Mouse (Mus musculus): ENCODE data around the gene Padi3. TPM values are rescaled to one million over a fixed set of nuclear protein-coding genes. Genes with fewer than 3 reads are reported as not detected.

The Padi3 gene
- polyA plus RNA-seq, 1 experiment from 2014 or later: 0.60 TPM

GRCm38 (mm10) chr4:140814241-140815225, 4.1 kb upstream of the Padi3 start:
- peaks cover 60% of the 10 kb centered on the region for H3K4me1 ChIP-seq
- no peaks in the 10 kb centered on the region for H3K36me3 ChIP-seq (replicated peaks)
- WGBS: 25% methylated on average over 36 of the region's 36 CpGs
- H3K9me3 ChIP-seq: 0 out of 2 replicates have a peak, but pooled peaks cover 4% of the 10 kb centered on the region
- peak overlapping the region; percentile 70 for H3K27ac ChIP-seq (replicated peaks)
- peaks cover 24% of the 10 kb centered on the region for H3K27me3 ChIP-seq (replicated peaks; ENCODE audit: low read depth, poor library complexity, severe bottlenecking)
- H3K4me3 ChIP-seq: peak overlapping the region; percentile 54
- DNase-seq (ENCODE audit: low spot score): peak; percentile 70

GRCm38 (mm10) chr4:140813358-140814185, 3.1 kb upstream of the Padi3 start:
- Histone ChIP-seq H3K36me3 (replicated peaks) (no peaks in the 10 kb centered on the region), H3K27me3 (replicated peaks; ENCODE audit: low read depth, poor library complexity, severe bottlenecking) (peaks cover 29% of the 10 kb centered on the region), H3K4me3 (peak overlapping the region; percentile 54), H3K27ac (replicated peaks) (peak overlapping the region; percentile 70), H3K9me3 (0 out of 2 replicates have a peak, but pooled peaks cover 4% of the 10 kb centered on the region), H3K4me1 (peaks cover 60% of the 10 kb centered on the region)
- DNase-seq (ENCODE audit: low spot score): peak; percentile 54
- WGBS: 9% methylated on average over 13 of the region's 13 CpGs

GRCm38 (mm10) chr4:140812609-140813008, 2.2 kb upstream of the Padi3 start:
- Histone ChIP-seq H3K4me3 (no peak overlapping the region), H3K36me3 (replicated peaks) (no peaks in the 10 kb centered on the region), H3K4me1 (peaks cover 60% of the 10 kb centered on the region), H3K27me3 (replicated peaks; ENCODE audit: low read depth, poor library complexity, severe bottlenecking) (peaks cover 31% of the 10 kb centered on the region), H3K27ac (replicated peaks) (0 out of 2 replicates have a peak overlapping the region, but pooled peaks have one; percentile 70), H3K9me3 (0 out of 2 replicates have a peak, but pooled peaks cover 2% of the 10 kb centered on the region)
- no peak for DNase-seq (ENCODE audit: low spot score)
- WGBS: 35% methylated on average over 14 of the region's 14 CpGs

GRCm38 (mm10) chr4:140812191-140812590, 1.7 kb upstream of the Padi3 start:
- no peaks in the 10 kb centered on the region for H3K36me3 ChIP-seq (replicated peaks)
- DNase-seq (ENCODE audit: low spot score): no peak
- peaks cover 31% of the 10 kb centered on the region for H3K27me3 ChIP-seq (replicated peaks; ENCODE audit: low read depth, poor library complexity, severe bottlenecking)
- no peaks in the 10 kb centered on the region for H3K9me3 ChIP-seq
- H3K4me3 ChIP-seq: no peak overlapping the region
- 71% methylated on average over 8 of the region's 8 CpGs for WGBS
- H3K4me1 ChIP-seq: peaks cover 60% of the 10 kb centered on the region
- 0 out of 2 replicates have a peak overlapping the region, but pooled peaks have one; percentile 14 for H3K27ac ChIP-seq (replicated peaks)

GRCm38 (mm10) chr4:140809118-140809517, 1.3 kb downstream of the Padi3 start:
- peaks cover 24% of the 10 kb centered on the region for H3K27me3 ChIP-seq (replicated peaks; ENCODE audit: low read depth, poor library complexity, severe bottlenecking)
- no peak for DNase-seq (ENCODE audit: low spot score)
- H3K27ac ChIP-seq (replicated peaks): no peak overlapping the region
- H3K4me1 ChIP-seq: peaks cover 36% of the 10 kb centered on the region
- H3K9me3 ChIP-seq: no peaks in the 10 kb centered on the region
- WGBS: 80% methylated on average over 8 of the region's 8 CpGs
- no peaks in the 10 kb centered on the region for H3K36me3 ChIP-seq (replicated peaks)
- no peak overlapping the region for H3K4me3 ChIP-seq

- Histone ChIP-seq H3K4me3 (no peak overlapping the region), H3K27ac (replicated peaks) (no peak overlapping the region), H3K9me3 (no peaks in the 10 kb centered on the region), H3K36me3 (replicated peaks) (no peaks in the 10 kb centered on the region), H3K27me3 (replicated peaks; ENCODE audit: low read depth, poor library complexity, severe bottlenecking) (peaks cover 10% of the 10 kb centered on the region; the same call in 1 of the 2 replicates), H3K4me1 (no peaks in the 10 kb centered on the region)
- DNase-seq (ENCODE audit: low spot score): no peak
- WGBS: 89% methylated on average over 9 of the region's 9 CpGs
Measured at GRCm38 (mm10) chr4:140804601-140805000, 5.8 kb downstream of the Padi3 start.

- WGBS: 69% methylated on average over 3 of the region's 3 CpGs
Measured at GRCm38 (mm10) chr4:140801364-140801763, 9.1 kb downstream of the Padi3 start.

GRCm38 (mm10) chr4:140796786-140797185, 13.7 kb downstream of the Padi3 start:
- 80% methylated on average over 3 of the region's 3 CpGs for WGBS
- Histone ChIP-seq H3K27me3 (replicated peaks; ENCODE audit: low read depth, poor library complexity, severe bottlenecking) (no peaks in the 10 kb centered on the region), H3K4me3 (no peak overlapping the region)

More at GRCm38 (mm10) chr4:140801364-140801763, 9.1 kb downstream of the Padi3 start:
- Histone ChIP-seq H3K36me3 (replicated peaks) (no peaks in the 10 kb centered on the region), H3K9me3 (no peaks in the 10 kb centered on the region), H3K27me3 (replicated peaks; ENCODE audit: low read depth, poor library complexity, severe bottlenecking) (0 out of 2 replicates have a peak, but pooled peaks cover 3% of the 10 kb centered on the region), H3K27ac (replicated peaks) (no peak overlapping the region), H3K4me3 (no peak overlapping the region), H3K4me1 (no peaks in the 10 kb centered on the region)
- no peak for DNase-seq (ENCODE audit: low spot score)

GRCm38 (mm10) chr4:140794678-140795077, 15.8 kb downstream of the Padi3 start:
- Histone ChIP-seq H3K9me3 (no peaks in the 10 kb centered on the region), H3K4me1 (peaks cover 8% of the 10 kb centered on the region; the same call in 1 of the 2 replicates), H3K4me3 (no peak overlapping the region), H3K36me3 (replicated peaks) (no peaks in the 10 kb centered on the region), H3K27me3 (replicated peaks; ENCODE audit: low read depth, poor library complexity, severe bottlenecking) (no peaks in the 10 kb centered on the region), H3K27ac (replicated peaks) (no peak overlapping the region)
- 87% methylated on average over 9 of the region's 9 CpGs for WGBS
- no peak for DNase-seq (ENCODE audit: low spot score)

More at GRCm38 (mm10) chr4:140796786-140797185, 13.7 kb downstream of the Padi3 start:
- no peaks in the 10 kb centered on the region for H3K9me3 ChIP-seq
- H3K4me1 ChIP-seq: no peaks in the 10 kb centered on the region
- no peak overlapping the region for H3K27ac ChIP-seq (replicated peaks)
- DNase-seq (ENCODE audit: low spot score): no peak
- no peaks in the 10 kb centered on the region for H3K36me3 ChIP-seq (replicated peaks)

GRCm38 (mm10) chr4:140793795-140794194, 16.7 kb downstream of the Padi3 start:
- Histone ChIP-seq H3K36me3 (replicated peaks) (no peaks in the 10 kb centered on the region), H3K9me3 (no peaks in the 10 kb centered on the region), H3K4me1 (peaks cover 14% of the 10 kb centered on the region; the same call in 1 of the 2 replicates), H3K27me3 (replicated peaks; ENCODE audit: low read depth, poor library complexity, severe bottlenecking) (no peaks in the 10 kb centered on the region), H3K27ac (replicated peaks) (no peak overlapping the region), H3K4me3 (no peak overlapping the region)
- WGBS: 49% methylated on average over 9 of the region's 9 CpGs
- DNase-seq (ENCODE audit: low spot score): no peak

GRCm38 (mm10) chr4:140792584-140792983, 17.9 kb downstream of the Padi3 start:
- no peak for DNase-seq (ENCODE audit: low spot score)
- Histone ChIP-seq H3K4me3 (no peak overlapping the region), H3K36me3 (replicated peaks) (no peaks in the 10 kb centered on the region), H3K27ac (replicated peaks) (no peak overlapping the region), H3K9me3 (no peaks in the 10 kb centered on the region), H3K27me3 (replicated peaks; ENCODE audit: low read depth, poor library complexity, severe bottlenecking) (no peaks in the 10 kb centered on the region), H3K4me1 (peaks cover 14% of the 10 kb centered on the region; the same call in 1 of the 2 replicates)
- 89% methylated on average over 7 of the region's 7 CpGs for WGBS

- no peak overlapping the region for H3K27ac ChIP-seq (replicated peaks)
- WGBS: 86% methylated on average over 16 of the region's 16 CpGs
- H3K36me3 ChIP-seq (replicated peaks): no peaks in the 10 kb centered on the region
- DNase-seq (ENCODE audit: low spot score): no peak
- peaks cover 14% of the 10 kb centered on the region; the same call in 1 of the 2 replicates for H3K4me1 ChIP-seq
- no peak overlapping the region for H3K4me3 ChIP-seq
- no peaks in the 10 kb centered on the region for H3K27me3 ChIP-seq (replicated peaks; ENCODE audit: low read depth, poor library complexity, severe bottlenecking)
- H3K9me3 ChIP-seq: no peaks in the 10 kb centered on the region
Measured at GRCm38 (mm10) chr4:140791071-140791470, 19.4 kb downstream of the Padi3 start.

Measured in embryonic facial prominence, embryonic 10.5 days (tissue).